Mouse (Mus musculus) bone marrow, adult 2 months (tissue): Measurements from ENCODE around the gene Cilp2.

Source experiments
- CTCF ChIP-seq: fragments of 200-500 bp; IDR thresholded peaks from 2 replicates; pipeline ENCODE4 v1.5.1; 2011; ENCODE audit warnings: low read length, control low read depth; ENCODE audit not compliant: control insufficient read depth, insufficient read depth
- POLR2A ChIP-seq: fragments of 200-500 bp; IDR thresholded peaks from 2 replicates; pipeline ENCODE4 v1.6.1; 2011; ENCODE audit warnings: low read depth, mild to moderate bottlenecking, control low read depth, low read length, borderline replicate concordance; ENCODE audit not compliant: control insufficient read depth

GRCm38 (mm10) chr8:69874654-69875053, 12.8 kb downstream of the Cilp2 start:
- TF ChIP-seq POLR2A (no peak), CTCF (no peak)
